Mouse (Mus musculus): Measurements from ENCODE around the gene Tas2r123. TPM values are rescaled to one million over a fixed set of nuclear protein-coding genes. Genes with fewer than 3 reads are reported as not detected.

Tas2r123 gene
- not detected for total RNA-seq (2023)

GRCm38 (mm10) chr6:132846842-132847241 is at the start of gene Tas2r123:
Gene Tas2r123, plus strand, starts transcription at chr6:132847142.

GRCm38 (mm10) chr6:132802518-132802917 is 44.4 kb upstream of the Tas2r123 start, which contains the start of gene Tas2r117:
Gene Tas2r117, plus strand, starts transcription at chr6:132802818.

DNA sequence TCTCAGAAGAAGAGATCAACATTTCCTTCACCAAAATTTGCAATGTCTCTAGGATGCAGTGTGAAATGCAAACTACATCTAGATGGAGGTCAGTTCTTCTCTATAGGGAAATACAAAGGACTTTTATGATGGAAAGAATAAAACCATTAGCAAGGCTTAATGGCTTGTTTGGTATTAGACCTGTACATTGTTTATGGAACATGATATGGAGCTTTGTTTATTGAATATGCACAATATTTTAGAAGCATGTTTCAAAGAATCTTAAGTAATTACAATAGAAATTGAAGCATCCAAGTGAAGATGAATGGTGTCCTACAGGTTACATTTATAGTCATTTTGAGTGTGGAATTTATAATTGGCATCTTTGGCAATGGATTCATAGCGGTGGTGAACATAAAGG is 8.2 kb downstream of the Tas2r123 start, which contains the start of gene Tas2r116:
TSS of gene Tas2r116 (plus strand) at position 301 of the 400 bp plus-strand sequence.

DNA sequence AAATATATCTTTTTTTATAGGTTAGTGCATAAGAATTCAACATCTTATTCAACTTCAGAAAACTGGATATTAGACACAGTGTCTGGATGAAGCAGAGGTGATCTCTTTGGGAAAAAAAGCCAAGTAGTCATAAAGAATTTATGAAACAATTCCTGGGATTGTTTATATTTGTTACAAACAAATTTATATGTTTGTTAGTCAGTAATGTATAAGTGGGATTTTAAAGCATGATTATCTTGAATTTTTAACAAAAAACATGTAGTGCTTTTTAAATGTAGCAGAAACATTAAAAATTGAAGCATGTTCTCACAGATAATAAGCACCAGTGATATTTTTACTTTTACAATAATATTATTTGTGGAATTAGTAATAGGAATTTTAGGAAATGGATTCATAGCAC is 20.8 kb downstream of the Tas2r123 start, which contains the start of gene Tas2r110:
TSS of gene Tas2r110 (plus strand) at position 301 of the 400 bp plus-strand sequence.

GRCm38 (mm10) chr6:132892711-132893110 is 45.8 kb downstream of the Tas2r123 start, which contains the start of gene Tas2r113:
Gene Tas2r113, plus strand, starts transcription at chr6:132893011.

Other genes starting within 250 kb of the Tas2r123 start
- not detected for gene A630073D07Rik, start 195.6 kb upstream of the Tas2r123 start, total RNA-seq (2023)
- not detected for gene Tas2r120, start 190.2 kb upstream of the Tas2r123 start, total RNA-seq (2023)
- gene Tas2r121, start 146.1 kb upstream of the Tas2r123 start, total RNA-seq (2023), result not detected
- gene Tas2r122, start 135.2 kb upstream of the Tas2r123 start, total RNA-seq (2023), result not detected
- gene Tas2r115, start 109.1 kb upstream of the Tas2r123 start, total RNA-seq (2023), result not detected
- not detected for gene Tas2r124, start 92.4 kb upstream of the Tas2r123 start, total RNA-seq (2023)
- not detected for gene Tas2r102, start 85.0 kb upstream of the Tas2r123 start, total RNA-seq (2023)
- not detected for gene Tas2r136, start 69.0 kb upstream of the Tas2r123 start, total RNA-seq (2023)
- gene Tas2r117, start 44.3 kb upstream of the Tas2r123 start, total RNA-seq (2023), result not detected
- not detected for gene Tas2r116, start 8.3 kb downstream of the Tas2r123 start, total RNA-seq (2023)
- gene Tas2r110, start 20.9 kb downstream of the Tas2r123 start, total RNA-seq (2023), result not detected
- not detected for gene Tas2r113, start 45.9 kb downstream of the Tas2r123 start, total RNA-seq (2023)
- not detected for gene Tas2r125, start 62.5 kb downstream of the Tas2r123 start, total RNA-seq (2023)
- gene Tas2r129, start 104.0 kb downstream of the Tas2r123 start, total RNA-seq (2023), result not detected
- not detected for gene Tas2r131, start 110.8 kb downstream of the Tas2r123 start, total RNA-seq (2023)
- not detected for gene Tas2r109, start 133.8 kb downstream of the Tas2r123 start, total RNA-seq (2023)
- gene Tas2r103, start 190.0 kb downstream of the Tas2r123 start, total RNA-seq (2023), result not detected
- not detected for gene Tas2r140, start 208.7 kb downstream of the Tas2r123 start, total RNA-seq (2023)

All from CD8-positive naive resting alpha-beta T cell, adult 57 days (primary cell).